Mouse (Mus musculus) testis, adult 2 months (tissue): Measurements from ENCODE around the gene Cdh24. TPM values are rescaled to one million over a fixed set of nuclear protein-coding genes. Genes with fewer than 3 reads are reported as not detected.

ENCODE experiments used
- H3K27ac ChIP-seq: fragments of 200-500 bp; 2 replicates; pipeline ENCODE4 v1.5.1; 2012; ENCODE audit warnings: low read depth, low read length; ENCODE audit not compliant: control insufficient read depth, insufficient read depth
- H3K27me3 ChIP-seq: fragments of 200-500 bp; 2 replicates; pipeline ENCODE4 v1.6.1; 2012; ENCODE audit warnings: mild to moderate bottlenecking, low read length, moderate library complexity; ENCODE audit not compliant: control insufficient read depth, insufficient read depth
- H3K36me3 ChIP-seq: fragments of 200-500 bp; 2 replicates; pipeline ENCODE4 v1.6.1; 2012; ENCODE audit warnings: mild to moderate bottlenecking, low read length; ENCODE audit not compliant: control insufficient read depth, insufficient read depth
- H3K4me1 ChIP-seq: fragments of 200-500 bp; 2 replicates; pipeline ENCODE4 v1.6.1; 2012; ENCODE audit warnings: low read length; ENCODE audit not compliant: control insufficient read depth, insufficient read depth
- H3K4me3 ChIP-seq: fragments of 200-500 bp; 2 replicates; pipeline ENCODE4 v1.5.1; 2012; ENCODE audit warnings: low read depth, mild to moderate bottlenecking, low read length, moderate library complexity, mixed read lengths; ENCODE audit not compliant: control insufficient read depth
- CTCF ChIP-seq: fragments of 200-500 bp; IDR thresholded peaks from 2 replicates; pipeline ENCODE4 v1.5.1; 2012; ENCODE audit warnings: low read depth, mild to moderate bottlenecking, inconsistent platforms, low read length, moderate library complexity; ENCODE audit not compliant: control insufficient read depth, insufficient read depth, insufficient replicate concordance
- POLR2A ChIP-seq: fragments of 200-500 bp; IDR thresholded peaks from 2 replicates; pipeline ENCODE4 v1.6.1; 2012; ENCODE audit warnings: low read depth, mild to moderate bottlenecking, inconsistent platforms, low read length, moderate library complexity; ENCODE audit not compliant: control insufficient read depth
- polyA plus RNA-seq: library from polyadenylated mRNA; depleted of rRNA; stranded (reverse); fragments of >200 nt; gene quantifications from 2 replicates; pipeline ENCODE4 v1.2.3, GENCODE M21; 2012

The Cdh24 gene
- polyA plus RNA-seq, 1 experiment: 10.2 TPM

GRCm38 (mm10) chr14:54676290-54676689 lies 35.1 kb upstream of the Cdh24 start:
- no peak overlapping the region for H3K4me3 ChIP-seq
- H3K27me3 ChIP-seq: no peaks in the 10 kb centered on the region
- no peaks in the 10 kb centered on the region for H3K4me1 ChIP-seq
- H3K36me3 ChIP-seq: peaks cover 7% of the 10 kb centered on the region
- TF ChIP-seq CTCF (no peak), POLR2A (no peak)
- no peak overlapping the region for H3K27ac ChIP-seq

DNA sequence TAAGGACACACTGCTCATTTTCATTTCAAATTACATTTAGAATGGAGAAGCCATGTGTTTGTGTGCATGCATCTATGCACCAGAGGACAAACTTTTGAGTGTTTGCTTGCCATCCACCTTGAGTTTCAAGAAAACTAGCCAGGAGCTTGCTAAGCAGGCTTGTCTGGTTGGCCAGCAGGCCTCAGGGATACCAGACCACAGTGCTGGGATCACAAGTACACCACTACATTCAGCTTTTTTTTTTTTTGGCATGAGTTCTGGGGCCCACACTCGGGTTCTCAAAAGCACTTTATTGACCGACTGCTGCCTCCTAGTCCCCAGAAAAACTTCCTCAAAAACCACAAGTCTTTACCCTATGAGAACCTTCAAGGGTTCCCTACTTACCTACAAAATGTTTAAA lies 33.2 kb upstream of the Cdh24 start:
- Histone ChIP-seq H3K4me3 (no peak overlapping the region), H3K4me1 (no peaks in the 10 kb centered on the region), H3K27ac (no peak overlapping the region), H3K27me3 (no peaks in the 10 kb centered on the region), H3K36me3 (peaks cover 7% of the 10 kb centered on the region)
- TF ChIP-seq POLR2A: no peak
- TF ChIP-seq CTCF: no peak

DNA sequence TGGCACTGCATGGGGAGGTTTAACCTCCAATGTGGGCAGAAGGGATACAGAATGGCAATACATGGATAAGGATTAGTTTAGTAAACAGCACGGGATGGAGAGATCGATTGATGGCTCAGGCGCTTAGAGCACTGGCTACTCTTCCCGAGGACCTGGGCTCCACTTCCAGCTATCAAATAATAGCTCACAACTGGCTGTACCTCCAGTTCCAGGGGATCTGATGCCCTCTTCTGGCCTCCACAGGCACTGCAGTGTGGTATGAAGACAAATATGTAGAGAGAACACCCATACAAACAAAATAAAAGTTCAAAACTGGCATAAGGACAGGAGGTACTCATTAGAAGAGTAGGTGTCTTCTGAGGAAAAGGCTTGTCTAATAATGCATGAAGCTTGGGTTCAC lies 28.2 kb upstream of the Cdh24 start:
- Histone ChIP-seq H3K4me3 (no peak overlapping the region), H3K36me3 (peaks cover 3% of the 10 kb centered on the region), H3K4me1 (no peaks in the 10 kb centered on the region; the same call in 1 of the 2 replicates), H3K27ac (no peak overlapping the region), H3K27me3 (no peaks in the 10 kb centered on the region)
- peak; percentile 46; the same call in 1 of the 2 replicates for TF ChIP-seq CTCF
- no peak for TF ChIP-seq POLR2A

GRCm38 (mm10) chr14:54664477-54665222 lies 23.5 kb upstream of the Cdh24 start:
- no peak for TF ChIP-seq CTCF
- no peaks in the 10 kb centered on the region for H3K27me3 ChIP-seq
- peaks cover 10% of the 10 kb centered on the region for H3K36me3 ChIP-seq

DNA sequence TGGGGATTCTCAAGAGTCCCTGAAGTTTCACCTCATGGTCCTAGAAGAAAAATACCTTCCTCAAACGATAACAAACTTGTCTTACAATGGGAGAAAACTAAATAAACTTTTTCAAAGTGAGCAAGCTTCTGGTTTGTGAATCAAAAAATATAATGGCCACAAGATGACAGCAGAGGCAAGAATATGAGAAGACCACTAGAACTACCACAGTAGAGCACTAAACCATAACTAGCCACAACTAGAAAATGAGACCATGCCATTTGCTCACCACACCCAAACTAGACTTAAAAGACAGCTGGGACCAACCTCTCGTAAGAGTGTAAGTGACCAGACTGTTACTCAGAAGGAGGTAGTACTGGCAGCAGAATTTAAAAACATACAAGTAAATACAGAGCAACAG lies 18.8 kb upstream of the Cdh24 start:
- no peak overlapping the region for H3K27ac ChIP-seq
- H3K4me1 ChIP-seq: no peaks in the 10 kb centered on the region
- H3K27me3 ChIP-seq: no peaks in the 10 kb centered on the region
- no peak overlapping the region for H3K4me3 ChIP-seq
- peaks cover 10% of the 10 kb centered on the region for H3K36me3 ChIP-seq
- TF ChIP-seq CTCF: no peak
- TF ChIP-seq POLR2A: no peak

More at GRCm38 (mm10) chr14:54664477-54665222, 23.5 kb upstream of the Cdh24 start:
- Histone ChIP-seq H3K4me1 (no peaks in the 10 kb centered on the region; the same call in 1 of the 2 replicates), H3K4me3 (no peak overlapping the region), H3K27ac (no peak overlapping the region)

GRCm38 (mm10) chr14:54653496-54653895 lies 12.3 kb upstream of the Cdh24 start:
- TF ChIP-seq CTCF (no peak), POLR2A (no peak)
- no peaks in the 10 kb centered on the region; the same call in 1 of the 2 replicates for H3K4me1 ChIP-seq
- H3K27ac ChIP-seq: no peak overlapping the region
- no peaks in the 10 kb centered on the region for H3K27me3 ChIP-seq
- H3K4me3 ChIP-seq: peak overlapping the region; percentile 53
- peaks cover 3% of the 10 kb centered on the region for H3K36me3 ChIP-seq

- no peak overlapping the region for H3K4me3 ChIP-seq
- H3K36me3 ChIP-seq: peaks cover 3% of the 10 kb centered on the region
- no peak overlapping the region; the same call in 1 of the 2 replicates for H3K27ac ChIP-seq
- TF ChIP-seq POLR2A (no peak), CTCF (no peak)
- H3K27me3 ChIP-seq: no peaks in the 10 kb centered on the region
- H3K4me1 ChIP-seq: no peaks in the 10 kb centered on the region; the same call in 1 of the 2 replicates
Observed at GRCm38 (mm10) chr14:54652787-54653186, 11.6 kb upstream of the Cdh24 start.

DNA sequence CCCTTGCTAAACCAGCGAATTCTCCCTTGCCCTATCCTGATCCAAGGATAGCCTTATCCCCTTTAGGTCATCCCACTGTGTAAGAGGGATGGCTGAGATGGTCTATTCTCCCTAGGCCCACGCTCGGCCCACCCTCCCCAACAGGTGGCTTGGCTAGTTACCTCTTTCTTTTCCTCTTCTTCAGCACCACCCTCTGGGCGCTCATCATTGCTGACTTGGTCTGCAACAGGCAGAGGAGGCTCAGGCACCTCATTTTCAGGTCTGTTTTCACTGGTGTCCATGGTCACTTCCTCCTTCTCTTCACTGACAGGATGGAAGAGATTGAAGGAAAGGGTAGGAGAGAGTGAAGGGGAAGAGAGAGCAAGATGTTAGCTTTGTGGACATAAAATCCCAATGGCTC lies 10.4 kb upstream of the Cdh24 start:
- Histone ChIP-seq H3K4me3 (no peak overlapping the region), H3K36me3 (peaks cover 3% of the 10 kb centered on the region), H3K27me3 (no peaks in the 10 kb centered on the region), H3K27ac (no peak overlapping the region), H3K4me1 (no peaks in the 10 kb centered on the region; the same call in 1 of the 2 replicates)
- no peak for TF ChIP-seq POLR2A
- no peak for TF ChIP-seq CTCF
